Mouse (Mus musculus) liver, adult (tissue): Measurements from ENCODE around the gene 6330403K07Rik.

Source experiments
- GATA4 ChIP-seq: IDR thresholded peaks from 2 replicates; pipeline ENCODE4 v1.6.1; 2014; ENCODE audit warnings: mild to moderate bottlenecking, low read length; ENCODE audit not compliant: insufficient replicate concordance

The 6330403K07Rik gene

GRCm38 (mm10) chr11:71033163-71033761 is at the start of gene 6330403K07Rik:
Gene 6330403K07Rik, minus strand, starts transcription at chr11:71033513.
- TF ChIP-seq GATA4 = no peak

- TF ChIP-seq GATA4 = no peak
These were observed 43.0 kb upstream of the 6330403K07Rik start for GRCm38 (mm10) chr11:71076342-71076741.

- no peak for TF ChIP-seq GATA4
These were observed 19.2 kb upstream of the 6330403K07Rik start for GRCm38 (mm10) chr11:71052554-71052953.

- TF ChIP-seq GATA4 = no peak
These were observed 6.4 kb upstream of the 6330403K07Rik start for GRCm38 (mm10) chr11:71039526-71040298.

- no peak for TF ChIP-seq GATA4
These were observed 686 bp downstream of the 6330403K07Rik start for GRCm38 (mm10) chr11:71032491-71033162.

GRCm38 (mm10) chr11:71032070-71032469 is 1.2 kb downstream of the 6330403K07Rik start:
- no peak for TF ChIP-seq GATA4

GRCm38 (mm10) chr11:71029403-71030118 is 3.8 kb downstream of the 6330403K07Rik start:
- TF ChIP-seq GATA4 = no peak

- TF ChIP-seq GATA4 = no peak
These were observed 5.0 kb downstream of the 6330403K07Rik start for GRCm38 (mm10) chr11:71028280-71028679.

- TF ChIP-seq GATA4 = no peak; the same call in 1 of the 2 replicates
These were observed 13.9 kb downstream of the 6330403K07Rik start, which contains the start of the genes Mis12 and Derl2 for GRCm38 (mm10) chr11:71019201-71020068. Gene Mis12, plus strand, starts transcription at chr11:71019611. Gene Derl2, minus strand, starts transcription at chr11:71019841.

- no peak for TF ChIP-seq GATA4
These were observed 14.7 kb downstream of the 6330403K07Rik start for GRCm38 (mm10) chr11:71018416-71019200.

- peak; percentile 63; the same call in 1 of the 2 replicates for TF ChIP-seq GATA4
These were observed 16.3 kb downstream of the 6330403K07Rik start for GRCm38 (mm10) chr11:71017051-71017450.

- peak; percentile 76 for TF ChIP-seq GATA4
These were observed 20.6 kb downstream of the 6330403K07Rik start for GRCm38 (mm10) chr11:71012743-71013142.

GRCm38 (mm10) chr11:71008321-71008720 is 25.0 kb downstream of the 6330403K07Rik start:
- TF ChIP-seq GATA4 = peak; percentile 25; the same call in 1 of the 2 replicates
